Mouse (Mus musculus) gastrocnemius, adult 8-10 months (tissue): Measurements from ENCODE around the gene Wrap73. TPM values are rescaled to one million over a fixed set of nuclear protein-coding genes. Genes with fewer than 3 reads are reported as not detected.

Source experiments
- DNase-seq, 2 experiments: peaks; one replicate each; pipeline ENCODE4 v3.0.0; 2022; ENCODE audit warnings: low spot score in 2 of 2
- total RNA-seq, 4 experiments: library from RNA; stranded (reverse); gene quantifications; 2 replicates each; pipeline ENCODE4 v1.2.4; 2022

The Wrap73 gene
- 10 to 100 TPM; 10.4 to 12.8 (median 11.4) TPM for total RNA-seq

- DNase-seq = peak; percentile 78 to 81
These were observed at the start of gene Wrap73 for GRCm38 (mm10) chr4:154142211-154143040. TSS of gene Wrap73 (plus strand) at chr4:154142372.

- no peak for DNase-seq
These were observed 49.0 kb upstream of the Wrap73 start for GRCm38 (mm10) chr4:154093210-154093609.

GRCm38 (mm10) chr4:154096111-154096510 is 46.1 kb upstream of the Wrap73 start:
- DNase-seq = no peak

GRCm38 (mm10) chr4:154099361-154099760 is 42.8 kb upstream of the Wrap73 start:
- no peak for DNase-seq

GRCm38 (mm10) chr4:154103386-154103785 is 38.8 kb upstream of the Wrap73 start:
- DNase-seq = no peak

GRCm38 (mm10) chr4:154103912-154104311 is 38.3 kb upstream of the Wrap73 start:
- DNase-seq = no peak

- DNase-seq = no peak
These were observed 36.7 kb upstream of the Wrap73 start for GRCm38 (mm10) chr4:154105381-154106001.

GRCm38 (mm10) chr4:154106497-154107061 is 35.6 kb upstream of the Wrap73 start:
- no peak for DNase-seq

- DNase-seq = no peak
These were observed 32.8 kb upstream of the Wrap73 start for GRCm38 (mm10) chr4:154109216-154109849.

GRCm38 (mm10) chr4:154109850-154110243 is 32.3 kb upstream of the Wrap73 start:
- no peak for DNase-seq

- DNase-seq = no peak
These were observed 25.8 kb upstream of the Wrap73 start for GRCm38 (mm10) chr4:154116421-154116820.

GRCm38 (mm10) chr4:154118782-154119181 is 23.4 kb upstream of the Wrap73 start:
- no peak for DNase-seq

GRCm38 (mm10) chr4:154119208-154119607 is 23.0 kb upstream of the Wrap73 start:
- DNase-seq = no peak

GRCm38 (mm10) chr4:154121800-154122199 is 20.4 kb upstream of the Wrap73 start:
- no peak for DNase-seq

GRCm38 (mm10) chr4:154122374-154122773 is 19.8 kb upstream of the Wrap73 start:
- DNase-seq = no peak

- no peak for DNase-seq
These were observed 18.6 kb upstream of the Wrap73 start for GRCm38 (mm10) chr4:154123553-154123952.

GRCm38 (mm10) chr4:154125202-154125601 is 17.0 kb upstream of the Wrap73 start:
- no peak for DNase-seq

GRCm38 (mm10) chr4:154127273-154127672 is 14.9 kb upstream of the Wrap73 start:
- no peak for DNase-seq

GRCm38 (mm10) chr4:154129950-154130349 is 12.2 kb upstream of the Wrap73 start:
- no peak for DNase-seq

GRCm38 (mm10) chr4:154131894-154132293 is 10.3 kb upstream of the Wrap73 start:
- DNase-seq = no peak

GRCm38 (mm10) chr4:154134803-154135202 is 7.4 kb upstream of the Wrap73 start:
- no peak for DNase-seq

GRCm38 (mm10) chr4:154137139-154137538 is 5.0 kb upstream of the Wrap73 start:
- DNase-seq = no peak
